Mouse (Mus musculus) urinary bladder, adult 2 months (tissue): Measurements from ENCODE around the gene Gm10428. TPM values are rescaled to one million over a fixed set of nuclear protein-coding genes. Genes with fewer than 3 reads are reported as not detected.
A peak's percentile ranks its signal among the peaks of the same experiment; 100 is the strongest.
"Not testable (repeated sequence)": the region's sequence is repeated elsewhere in the genome, so short reads cannot be mapped to it uniquely, and the experiment has no call there.

Experiments used
- DNase-seq: peaks from one replicate; pipeline ENCODE4 v3.0.0; 2022; ENCODE audit warnings: low spot score
- polyA plus RNA-seq: library from polyadenylated mRNA; depleted of rRNA; stranded (reverse); fragments of >200 nt; gene quantifications from 2 replicates; pipeline ENCODE4 v1.2.3, GENCODE M21; 2012; rRNA removed

Gm10428 gene
- polyA plus RNA-seq = not detected in 2 replicates

- DNase-seq = no peak
Measured at GRCm38 (mm10) chr11:62752780-62753179, at the start of gene Gm10428. Gm10428 (plus strand) TSS chr11:62753100.

GRCm38 (mm10) chr11:62706141-62706540, 46.8 kb upstream of the Gm10428 start:
- DNase-seq = no peak

DNA sequence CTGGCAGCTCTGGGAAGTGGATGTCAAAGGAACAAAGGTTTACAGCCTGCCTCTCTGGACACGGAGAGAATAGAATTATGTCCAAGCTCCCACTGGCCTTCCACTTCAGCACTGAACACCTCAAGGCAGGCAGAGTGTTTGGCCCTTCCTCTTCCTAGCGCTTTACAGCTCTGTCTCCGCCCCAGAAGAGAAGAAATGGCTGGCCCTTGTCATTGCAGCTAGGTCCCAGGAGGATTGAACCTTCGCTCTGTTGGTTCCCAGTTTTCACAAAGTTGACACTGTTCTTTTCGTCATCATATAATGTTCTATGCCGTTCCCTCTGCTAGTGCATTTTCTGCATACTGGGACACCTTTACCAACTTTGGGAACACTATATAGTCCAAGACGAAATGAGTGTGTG, 44.6 kb upstream of the Gm10428 start:
- no peak for DNase-seq

GRCm38 (mm10) chr11:62710657-62711056, 42.2 kb upstream of the Gm10428 start:
- no peak for DNase-seq

DNA sequence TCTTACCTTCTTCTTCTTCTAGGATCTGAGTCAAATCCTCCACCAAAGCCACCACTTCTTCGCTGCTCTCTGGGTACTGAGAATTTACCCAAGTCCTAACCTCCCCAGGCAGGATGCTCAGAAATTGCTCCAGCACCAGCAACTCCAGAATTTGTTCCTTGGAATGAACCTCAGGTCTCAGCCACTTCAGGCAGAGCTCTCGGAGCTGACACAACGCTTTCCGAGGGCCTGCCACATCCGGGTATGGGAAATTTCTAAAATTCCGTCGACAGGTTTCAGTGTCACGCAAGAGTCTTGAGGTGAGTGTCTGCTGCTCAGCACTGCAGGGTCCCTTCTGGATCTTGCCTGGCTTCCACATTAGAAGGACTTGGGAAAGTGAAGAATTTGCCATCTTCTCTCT, 24.6 kb upstream of the Gm10428 start:
- DNase-seq = no peak

DNA sequence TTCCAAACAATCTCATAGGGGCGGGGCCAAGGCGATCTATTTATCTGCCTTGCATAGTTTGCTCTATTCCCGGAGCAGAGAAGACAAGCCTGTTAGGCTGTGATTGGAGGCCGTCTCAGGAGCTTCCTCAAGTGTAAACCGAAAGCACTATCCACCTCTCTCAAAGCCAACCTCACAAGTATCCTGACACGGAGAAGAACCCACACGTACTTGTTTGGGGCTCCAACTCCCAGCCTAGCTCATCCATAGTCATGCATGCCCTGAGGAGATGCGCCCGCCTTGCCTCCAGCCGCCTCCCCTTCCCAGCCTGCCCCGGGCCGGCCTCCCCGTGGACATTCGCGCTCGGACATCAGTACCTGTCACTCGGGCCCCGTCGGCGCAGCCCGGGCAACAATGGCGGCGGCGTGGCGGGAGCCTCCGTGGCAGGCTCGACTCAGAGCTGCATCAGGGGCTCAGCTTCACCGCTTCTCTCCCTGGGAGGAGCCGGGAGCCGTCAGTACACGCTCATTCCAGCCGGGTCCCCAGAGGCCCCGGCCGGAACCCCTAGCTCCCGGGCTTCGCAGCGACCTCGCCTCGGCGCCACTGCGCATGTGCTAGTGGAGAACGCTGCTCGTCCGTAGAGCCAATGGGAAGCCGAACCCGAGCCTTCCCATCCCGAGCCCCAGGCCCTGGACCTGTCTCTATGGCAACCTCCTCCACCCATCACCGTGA, 21.4 kb upstream of the Gm10428 start, which contains the start of gene Zfp287:
Gene Zfp287, minus strand, starts transcription at position 595 of the 711 bp plus-strand sequence.
- DNase-seq = peak; percentile 71

DNA sequence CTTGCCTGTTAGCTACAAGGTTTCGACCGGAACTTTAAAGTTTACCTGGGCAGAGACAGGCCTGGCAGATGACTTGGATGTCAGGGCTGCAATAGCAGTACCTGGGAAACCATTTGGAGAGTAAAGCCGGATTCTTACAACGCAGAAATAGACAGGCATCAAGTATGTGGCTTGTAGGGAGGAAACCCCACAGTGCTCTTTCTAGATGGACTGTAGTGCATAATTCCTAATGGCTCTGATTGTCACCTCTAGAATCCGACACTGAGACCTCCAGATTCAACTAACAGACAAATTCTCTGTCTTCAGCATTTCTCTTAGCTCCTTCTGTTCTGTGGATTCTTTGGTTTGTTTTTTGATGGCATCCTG, 20.9 kb upstream of the Gm10428 start:
- no peak for DNase-seq

GRCm38 (mm10) chr11:62732665-62733064, 20.2 kb upstream of the Gm10428 start:
- DNase-seq = no peak

DNA sequence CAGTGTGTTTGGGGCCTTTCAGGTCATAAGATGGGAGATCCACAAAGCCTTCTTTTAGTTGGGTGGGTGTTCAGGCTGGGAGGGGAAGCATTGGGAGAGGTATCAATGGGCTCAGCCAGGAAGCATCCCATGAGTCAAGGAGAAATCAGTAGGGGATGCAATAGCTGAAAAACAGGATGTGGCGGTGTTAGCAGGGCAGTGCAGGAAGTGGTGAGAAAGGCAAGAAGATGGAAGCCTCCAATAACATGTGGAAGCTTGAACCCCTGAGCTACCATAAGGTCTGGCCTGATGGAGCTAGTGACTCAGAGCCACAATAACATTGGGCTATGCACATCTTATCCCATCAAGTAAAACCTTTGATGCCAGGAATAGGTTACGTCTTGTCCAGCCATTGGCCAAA, 11.7 kb upstream of the Gm10428 start:
- DNase-seq = no peak

- no peak for DNase-seq
Measured at GRCm38 (mm10) chr11:62742261-62742957, 10.5 kb upstream of the Gm10428 start.

- no peak for DNase-seq
Measured at GRCm38 (mm10) chr11:62744103-62744502, 8.8 kb upstream of the Gm10428 start.

DNA sequence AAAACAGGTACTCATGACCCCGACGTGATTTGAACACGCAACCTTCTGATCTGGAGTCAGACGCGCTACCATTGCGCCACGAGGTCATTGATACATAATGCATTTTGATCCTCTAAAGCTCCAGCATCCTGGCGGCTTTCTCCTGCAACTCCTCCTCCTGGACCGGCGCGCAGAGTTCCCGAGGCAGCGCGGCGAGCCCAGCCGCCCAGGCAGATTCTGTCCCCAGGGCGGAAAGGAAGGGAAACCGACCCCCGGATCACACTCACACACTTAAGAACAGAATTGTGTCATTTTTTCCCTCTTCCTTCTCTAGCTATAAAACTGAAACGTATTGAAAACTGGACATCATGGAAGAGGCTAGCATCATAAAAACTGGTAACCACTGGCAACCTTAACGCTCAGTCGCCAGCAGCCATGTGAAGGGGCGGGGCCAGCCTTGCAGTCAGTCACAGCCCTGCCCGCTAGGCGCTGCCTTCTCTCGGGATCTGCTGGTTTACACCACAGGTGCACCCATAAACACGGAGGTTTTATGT, 6.8 kb upstream of the Gm10428 start:
- no peak for DNase-seq

DNA sequence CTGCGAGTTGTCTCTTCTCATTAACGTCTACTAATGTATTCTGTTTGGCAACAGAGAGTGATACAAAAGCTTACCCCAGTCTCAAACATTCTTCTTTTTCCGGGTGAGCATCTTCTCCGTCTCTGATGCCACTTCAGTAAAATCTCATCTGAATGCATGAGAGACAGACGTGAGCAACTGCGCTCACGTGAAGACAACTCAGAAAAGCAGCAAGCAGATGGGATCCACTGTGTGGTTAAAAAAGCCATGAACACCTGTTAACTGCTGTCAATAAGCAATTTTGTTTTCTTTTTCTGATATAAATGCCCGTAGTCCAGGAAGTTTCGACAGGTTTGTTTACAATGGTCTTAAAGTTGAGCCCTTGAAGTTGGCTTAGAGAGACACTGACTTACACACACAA, 5.7 kb upstream of the Gm10428 start:
- DNase-seq = no peak

DNA sequence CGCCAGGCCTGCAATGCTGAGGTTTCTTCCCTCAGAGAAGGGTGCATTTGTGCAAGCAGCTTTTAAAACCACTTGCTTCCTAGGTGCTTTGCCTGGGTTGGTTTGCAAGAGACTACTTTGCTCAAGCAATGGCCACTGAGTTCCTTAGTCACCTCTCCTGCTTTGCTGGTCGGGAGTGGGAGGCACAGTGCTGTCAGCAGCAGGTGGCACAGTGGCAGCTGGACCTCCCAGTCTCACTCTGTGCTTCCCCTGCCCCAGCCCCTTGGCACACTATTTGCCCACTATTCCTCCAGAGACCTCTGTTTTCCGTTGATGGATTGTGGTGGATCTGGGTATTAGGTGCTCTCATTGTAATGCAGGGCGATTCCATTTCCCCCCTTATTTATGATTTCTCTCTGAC, 4.8 kb upstream of the Gm10428 start:
- DNase-seq = no peak

DNA sequence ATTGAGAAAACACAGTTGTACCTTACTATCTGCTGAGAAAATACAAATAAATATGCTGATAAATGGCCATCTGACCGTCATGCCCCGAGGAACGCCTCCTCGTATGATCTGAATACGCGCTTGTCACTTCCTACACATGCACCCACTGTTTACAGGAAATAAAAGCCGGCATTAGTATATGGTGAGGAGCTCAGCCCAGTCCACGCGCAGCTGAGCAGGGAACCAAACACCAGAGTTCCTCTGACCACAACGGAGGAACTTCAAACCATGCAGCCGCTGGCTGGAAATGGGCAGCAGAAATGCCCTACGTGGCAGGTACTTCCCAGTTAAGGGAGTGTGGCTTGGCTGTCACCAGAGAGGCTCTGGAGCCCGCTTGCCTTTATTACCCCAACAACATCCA, 3.5 kb upstream of the Gm10428 start:
- not testable (repeated sequence) for DNase-seq

- no peak for DNase-seq
Measured at GRCm38 (mm10) chr11:62752191-62752590, 709 bp upstream of the Gm10428 start.

DNA sequence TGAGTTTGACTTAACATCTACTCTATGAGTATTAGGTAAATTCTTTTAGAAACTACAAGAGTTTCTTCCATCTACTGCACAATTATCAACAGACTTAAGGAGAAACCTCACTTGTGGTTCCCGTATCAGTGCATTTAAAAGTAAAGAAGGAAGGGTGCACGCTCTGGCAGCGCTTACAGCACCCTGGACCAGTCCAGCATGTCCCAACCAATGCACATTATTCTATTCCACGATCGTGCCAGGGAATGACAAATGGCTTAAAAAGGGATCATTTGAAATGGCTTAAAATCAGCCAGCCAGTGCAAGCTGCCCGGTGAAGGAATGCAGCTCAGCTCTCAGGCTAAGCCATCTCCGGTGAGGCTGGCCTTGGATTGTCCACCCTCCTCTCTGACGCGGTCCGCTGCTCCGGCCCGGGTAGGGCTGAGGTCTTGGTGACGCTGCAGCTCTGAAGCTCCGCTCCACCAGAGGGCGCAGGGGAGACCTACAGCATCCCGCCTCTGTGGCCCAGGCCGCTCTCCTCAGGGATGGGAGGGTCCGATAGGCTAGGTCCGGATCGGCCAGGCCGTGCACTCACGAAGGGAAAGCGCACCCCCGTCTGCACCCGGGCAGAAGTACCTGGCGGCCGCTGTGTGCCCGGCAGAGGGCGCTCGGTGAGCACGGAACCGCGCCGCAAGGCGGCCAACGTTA, 3.7 kb downstream of the Gm10428 start:
- peak; percentile 94 for DNase-seq

- no peak for DNase-seq
Measured at GRCm38 (mm10) chr11:62757143-62757507, 4.2 kb downstream of the Gm10428 start.

GRCm38 (mm10) chr11:62757906-62758305, 5.0 kb downstream of the Gm10428 start:
- DNase-seq = no peak

GRCm38 (mm10) chr11:62758491-62758890, 5.6 kb downstream of the Gm10428 start:
- DNase-seq = no peak

DNA sequence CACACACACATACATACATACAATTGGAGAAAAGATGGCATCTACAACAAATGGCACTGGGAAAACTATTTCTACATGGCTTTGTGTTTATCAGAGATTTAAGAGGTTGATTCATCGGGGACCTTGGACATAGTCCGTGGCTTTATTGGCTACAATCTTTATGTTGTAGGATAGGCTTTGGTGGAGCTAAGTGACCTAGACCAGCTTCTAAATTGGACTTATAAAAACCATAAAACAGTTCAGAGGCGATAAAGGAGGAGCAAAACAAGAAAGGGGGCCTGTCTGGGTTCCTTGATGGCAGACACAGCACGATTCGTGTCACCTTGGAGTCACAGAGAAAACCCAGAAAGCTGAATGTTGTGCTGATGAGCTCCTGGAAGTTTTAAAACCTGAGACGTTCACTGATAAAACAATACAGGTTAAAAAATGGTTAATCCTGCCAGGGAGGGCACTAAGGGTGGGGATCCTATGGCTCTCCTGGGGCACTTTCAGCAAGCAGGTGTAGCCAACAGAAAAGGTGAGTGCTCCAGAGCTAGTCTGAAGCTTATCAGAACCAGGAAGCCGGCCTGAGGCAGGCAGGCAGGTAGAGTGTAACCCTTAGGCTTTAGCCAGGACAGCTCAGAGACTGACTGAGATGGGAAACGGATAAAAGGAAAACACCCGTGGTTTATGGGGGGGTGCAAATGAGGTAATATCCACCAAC, 8.0 kb downstream of the Gm10428 start:
- DNase-seq = no peak

- no peak for DNase-seq
Measured at GRCm38 (mm10) chr11:62776510-62776909, 23.6 kb downstream of the Gm10428 start.
